Mouse (Mus musculus): ENCODE measurements around the gene RPS10-NUDT3. TPM values are rescaled to one million over a fixed set of nuclear protein-coding genes. Genes with fewer than 3 reads are reported as not detected.

Gene RPS10-NUDT3
- total and polyA plus RNA-seq, 3 experiments = not detected

DNA sequence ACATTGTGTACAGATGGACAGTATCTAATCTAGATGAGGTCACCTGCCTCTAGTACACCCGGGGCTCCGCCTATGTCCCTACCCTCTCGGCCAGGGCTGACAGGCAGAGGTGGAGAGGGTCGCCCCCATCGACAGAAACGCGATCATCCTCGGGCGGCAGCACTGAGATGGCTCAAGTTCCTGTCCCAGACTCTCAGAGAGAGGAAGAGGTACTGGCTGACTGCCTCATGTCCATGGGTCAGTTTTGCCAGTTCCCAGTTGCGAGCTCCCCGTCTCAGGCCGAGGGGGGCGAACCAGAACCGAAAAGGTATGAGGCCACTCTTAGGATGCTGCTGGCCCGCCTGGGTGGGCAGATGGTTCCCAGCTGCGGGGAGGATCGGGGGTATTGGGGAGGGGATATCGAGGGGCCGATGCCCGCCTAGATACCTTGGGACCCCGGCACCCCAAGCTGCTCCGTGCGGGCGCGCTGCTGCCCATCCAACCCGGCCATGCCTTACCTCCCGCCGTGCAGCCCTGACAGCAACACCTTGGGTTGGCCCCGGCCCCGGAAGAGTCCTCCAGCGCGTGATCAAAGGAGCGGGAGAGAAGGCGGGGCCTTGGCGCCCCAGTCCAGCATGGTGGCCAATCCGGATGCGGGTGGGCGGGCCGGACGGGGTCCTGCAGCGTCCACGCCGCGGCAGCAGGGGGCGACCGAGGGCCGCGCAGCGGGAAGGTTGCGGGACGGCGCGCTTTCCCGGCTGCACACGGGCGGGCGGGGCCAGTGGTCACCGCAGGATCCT, 69.7 kb downstream of the RPS10-NUDT3 start, which contains the start of gene AI413582:
TSS of gene AI413582 (minus strand) at position 594 of the 779 bp plus-strand sequence.
- Histone ChIP-seq H3K27ac (peak within 1 kb of the TSS; percentile 85), H3K4me1 (ENCODE audit: control insufficient read depth, insufficient read depth, low read length) (peaks cover 2% of the 10 kb centered on the region; the same call in 1 of the 2 replicates), H3K4me3 (peak within 1 kb of the TSS; percentile 63), H3K9ac (ENCODE audit: low read depth, low read length) (peak within 1 kb of the TSS; percentile 74), H3K27me3 (ENCODE audit: control insufficient read depth, insufficient read depth, low read length) (no peaks in the 10 kb centered on the region), H3K79me2 (replicated peaks; ENCODE audit: control insufficient read depth, insufficient read depth, low read length) (no peaks in the 10 kb centered on the region), H3K36me3 (ENCODE audit: control insufficient read depth, insufficient read depth, low read length) (no peaks in the 10 kb centered on the region)
- peak; percentile 97 to 99 for DNase-seq
- intact Hi-C loops (cut with DNase I) = loop anchor here (2.0 kb wide), 2 partner anchors 31 to 57 kb away; partner anchors contain the start of gene Nudt3
- TF ChIP-seq POLR2A (IDR thresholded peaks at IDR 0.05; ENCODE audit: insufficient read depth, low read depth, low read length) (peak; percentile 62), EP300 (IDR thresholded peaks at IDR 0.05; ENCODE audit: insufficient read depth, low read depth, low read length) (peak; percentile 50; the same call in 1 of the 2 replicates), CTCF (IDR thresholded peaks at IDR 0.05) (no peak)
- under 1% methylated on average over 57 of the region's 58 CpGs for WGBS

GRCm38 (mm10) chr17:27564391-27565162, 70.4 kb downstream of the RPS10-NUDT3 start:
- Histone ChIP-seq H3K79me2 (replicated peaks; ENCODE audit: control insufficient read depth, insufficient read depth, low read length) (no peaks in the 10 kb centered on the region), H3K27ac (no peak overlapping the region; the same call in 1 of the 2 replicates), H3K4me1 (ENCODE audit: control insufficient read depth, insufficient read depth, low read length) (peaks cover 2% of the 10 kb centered on the region; the same call in 1 of the 2 replicates), H3K9ac (ENCODE audit: low read depth, low read length) (peak overlapping the region; percentile 74), H3K27me3 (ENCODE audit: control insufficient read depth, insufficient read depth, low read length) (no peaks in the 10 kb centered on the region), H3K4me3 (peak overlapping the region; percentile 63), H3K36me3 (ENCODE audit: control insufficient read depth, insufficient read depth, low read length) (no peaks in the 10 kb centered on the region)
- intact Hi-C loops (cut with DNase I) = loop anchor here (2.0 kb wide), 2 partner anchors 30 to 58 kb away; partner anchors contain the start of gene Nudt3
- no peak for DNase-seq
- WGBS = 36% methylated on average over 20 of the region's 20 CpGs
- TF ChIP-seq CTCF (IDR thresholded peaks at IDR 0.05) (0 out of 2 replicates have a peak, but pooled peaks have one; percentile 6), POLR2A (IDR thresholded peaks at IDR 0.05; ENCODE audit: insufficient read depth, low read depth, low read length) (no peak)

DNA sequence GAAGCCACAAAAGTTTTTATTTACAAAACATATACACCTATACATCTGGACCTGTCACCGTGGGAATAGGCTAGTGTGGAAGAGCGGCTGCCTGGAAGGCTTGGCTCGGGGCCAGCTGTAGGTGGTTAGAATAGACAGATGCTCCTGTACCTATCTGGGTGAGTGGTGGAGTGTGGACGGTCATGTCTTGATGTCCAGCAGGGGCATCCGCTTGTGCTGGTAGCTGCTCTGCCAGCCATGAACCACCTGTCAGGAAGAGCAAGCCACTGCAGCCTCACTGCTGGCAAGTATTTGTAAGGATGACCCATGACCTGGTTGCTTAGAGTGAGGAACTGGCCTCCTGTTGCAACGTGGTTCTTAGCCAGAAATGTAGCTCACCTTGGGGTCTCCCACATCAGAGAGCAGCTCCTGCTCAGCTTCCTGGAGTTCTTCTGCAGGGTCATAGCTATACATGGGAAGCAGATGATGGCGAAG, 71.2 kb downstream of the RPS10-NUDT3 start:
- intact Hi-C loops (cut with DNase I) = loop anchor here (2.0 kb wide), 2 partner anchors 29 to 59 kb away; partner anchors contain the start of gene Nudt3
- Histone ChIP-seq H3K36me3 (ENCODE audit: control insufficient read depth, insufficient read depth, low read length) (no peaks in the 10 kb centered on the region), H3K79me2 (replicated peaks; ENCODE audit: control insufficient read depth, insufficient read depth, low read length) (no peaks in the 10 kb centered on the region), H3K9ac (ENCODE audit: low read depth, low read length) (no peak overlapping the region), H3K27ac (no peak overlapping the region), H3K4me1 (ENCODE audit: control insufficient read depth, insufficient read depth, low read length) (peaks cover 2% of the 10 kb centered on the region; the same call in 1 of the 2 replicates), H3K4me3 (no peak overlapping the region), H3K27me3 (ENCODE audit: control insufficient read depth, insufficient read depth, low read length) (no peaks in the 10 kb centered on the region)
- WGBS = 81% methylated on average over 7 of the region's 7 CpGs
- no peak for DNase-seq
- TF ChIP-seq EP300 (IDR thresholded peaks at IDR 0.05; ENCODE audit: insufficient read depth, low read depth, low read length) (no peak), CTCF (IDR thresholded peaks at IDR 0.05) (no peak), POLR2A (IDR thresholded peaks at IDR 0.05; ENCODE audit: insufficient read depth, low read depth, low read length) (no peak)

- 40% methylated on average over 10 of the region's 11 CpGs for WGBS
- no peak for TF ChIP-seq POLR2A (IDR thresholded peaks at IDR 0.05; ENCODE audit: insufficient read depth, low read depth, low read length)
- TF ChIP-seq CTCF (IDR thresholded peaks at IDR 0.05) = no peak
- intact Hi-C loops (cut with DNase I) = no loop called here
- Histone ChIP-seq H3K79me2 (replicated peaks; ENCODE audit: control insufficient read depth, insufficient read depth, low read length) (no peaks in the 10 kb centered on the region), H3K4me3 (no peak overlapping the region), H3K9ac (ENCODE audit: low read depth, low read length) (no peak overlapping the region), H3K4me1 (ENCODE audit: control insufficient read depth, insufficient read depth, low read length) (peaks cover 2% of the 10 kb centered on the region; the same call in 1 of the 2 replicates), H3K27ac (no peak overlapping the region), H3K36me3 (ENCODE audit: control insufficient read depth, insufficient read depth, low read length) (no peaks in the 10 kb centered on the region), H3K27me3 (ENCODE audit: control insufficient read depth, insufficient read depth, low read length) (no peaks in the 10 kb centered on the region)
- DNase-seq = no peak
Observed at GRCm38 (mm10) chr17:27561809-27562526, 73.1 kb downstream of the RPS10-NUDT3 start.

- TF ChIP-seq POLR2A (IDR thresholded peaks at IDR 0.05; ENCODE audit: insufficient read depth, low read depth, low read length) (no peak), EP300 (IDR thresholded peaks at IDR 0.05; ENCODE audit: insufficient read depth, low read depth, low read length) (no peak), CTCF (IDR thresholded peaks at IDR 0.05) (no peak)
- Histone ChIP-seq H3K27me3 (ENCODE audit: control insufficient read depth, insufficient read depth, low read length) (no peaks in the 10 kb centered on the region), H3K9ac (ENCODE audit: low read depth, low read length) (no peak overlapping the region), H3K4me1 (ENCODE audit: control insufficient read depth, insufficient read depth, low read length) (peaks cover 2% of the 10 kb centered on the region; the same call in 1 of the 2 replicates), H3K4me3 (no peak overlapping the region), H3K27ac (no peak overlapping the region), H3K36me3 (ENCODE audit: control insufficient read depth, insufficient read depth, low read length) (no peaks in the 10 kb centered on the region), H3K79me2 (replicated peaks; ENCODE audit: control insufficient read depth, insufficient read depth, low read length) (no peaks in the 10 kb centered on the region)
- DNase-seq = no peak
- intact Hi-C loops (cut with DNase I) = no loop called here
- WGBS = 71% methylated on average over 13 of the region's 13 CpGs
Observed at GRCm38 (mm10) chr17:27560926-27561480, 74.0 kb downstream of the RPS10-NUDT3 start.
